Mouse (Mus musculus): ENCODE measurements around the gene Nkap.

GRCm38 (mm10) chrX:37103826-37104225 lies 22.8 kb upstream of the Nkap start:
- no peak for TF ChIP-seq CTCF (IDR thresholded peaks at IDR 0.05; ENCODE audit: control insufficient read depth, insufficient read depth, insufficient read length)
- TF ChIP-seq USF1 (IDR thresholded peaks at IDR 0.05; ENCODE audit: low read depth) = no peak
